Mouse (Mus musculus): ENCODE measurements around the gene Gm49387. TPM values are rescaled to one million over a fixed set of nuclear protein-coding genes. Genes with fewer than 3 reads are reported as not detected.

The Gm49387 gene
- polyA plus RNA-seq (2012; rRNA removed) = not detected in 2 replicates

GRCm38 (mm10) chr14:31640346-31640889 lies at the start of gene Gm49387:
Gm49387 (minus strand) TSS chr14:31640878.

GRCm38 (mm10) chr14:31640890-31641505 lies 320 bp upstream of the Gm49387 start, which contains the start of the genes Btd and Hacl1:
Btd (plus strand) TSS chr14:31641028.
Hacl1 (minus strand) TSS chr14:31641286.

GRCm38 (mm10) chr14:31591243-31591642 lies 49.4 kb downstream of the Gm49387 start, which contains the start of gene Colq:
Colq (minus strand) TSS chr14:31591343.

Other genes starting within 250 kb of the Gm49387 start
- gene Sh3bp5, start 204.8 kb downstream of the Gm49387 start, polyA plus RNA-seq (2012; rRNA removed) = 1.4 TPM in 2 replicates
- 19.3 and 20.4 TPM in 2 replicates for gene Eaf1, start 146.5 kb downstream of the Gm49387 start, polyA plus RNA-seq (2012; rRNA removed)
- gene Mettl6, start 145.8 kb downstream of the Gm49387 start, polyA plus RNA-seq (2012; rRNA removed) = 0.73 and 1.1 TPM in 2 replicates
- 0.55 and 0.57 TPM in 2 replicates for gene Colq, start 49.5 kb downstream of the Gm49387 start, polyA plus RNA-seq (2012; rRNA removed)
- gene Btd, start 150 bp upstream of the Gm49387 start, polyA plus RNA-seq (2012; rRNA removed) = 5.2 and 6.4 TPM in 2 replicates
- gene Hacl1, start 408 bp upstream of the Gm49387 start, polyA plus RNA-seq (2012; rRNA removed) = 1.0 and 2.9 TPM in 2 replicates
- 0.98 and 2.6 TPM in 2 replicates for gene Ankrd28, start 189.8 kb upstream of the Gm49387 start, polyA plus RNA-seq (2012; rRNA removed)